In genomic region chr12:98746746-98747379, GRCm38 (mm10) we compare ENCODE assay signal across 8 mouse cellular contexts. TPM values are rescaled to one million over a fixed set of nuclear protein-coding genes. Genes with fewer than 3 reads are reported as not detected.
A peak's percentile ranks its signal among the peaks of the same experiment; 100 is the strongest.
DNase-seq lines count a peak whose midpoint lies in the region; ATAC-seq lines count a peak whose summit lies in the region.

Gene Zc3h14 (plus strand): TSS chr12:98746964.

- H3K27me3 ChIP-seq in intestine, embryonic 14.5 days (replicated peaks; ENCODE audit: control insufficient read depth, insufficient read depth, low read length) = no peaks in the 10 kb centered on the region

- peak within 1 kb of the TSS; percentile 83 for H3K27ac ChIP-seq in intestine, embryonic 14.5 days (ENCODE audit: low read depth)

- H3K4me3 ChIP-seq in intestine, embryonic 14.5 days (ENCODE audit: low read depth, low read length) = peak within 1 kb of the TSS; percentile 74

- 0 out of 2 replicates have a peak, but pooled peaks cover 8% of the 10 kb centered on the region for H3K36me3 ChIP-seq in intestine, embryonic 14.5 days (ENCODE audit: control insufficient read depth, insufficient read depth, low read length)

- peaks cover 10% of the 10 kb centered on the region for H3K4me1 ChIP-seq in intestine, embryonic 14.5 days (replicated peaks; ENCODE audit: control insufficient read depth, insufficient read depth, low read length)

- ATAC-seq in intestine, embryonic 14.5 days (replicated peaks; ENCODE audit: low FRiP score, low TSS enrichment, low read depth) = peak; percentile 90

- peak; percentile 94 to 97 for DNase-seq in adrenal gland, adult (ENCODE audit: inconsistent age in 2 of 2, low spot score in 1 of 2)
- DNase-seq in embryo, embryonic 10.5 days (ENCODE audit: low spot score) = peak; percentile 96
- peak; percentile 91 for DNase-seq in gastrocnemius, postnatal 25 days
- peak; percentile 96 for DNase-seq in intestine, embryonic 14.5 days (ENCODE audit: low spot score)
- peak; percentile 91 to 94 for DNase-seq in left cerebral cortex, postnatal 14 days (ENCODE audit: low spot score in 2 of 2)
- DNase-seq in mesoderm, embryonic 11.5 days (ENCODE audit: low read depth, low spot score) = peak; percentile 98
- peak; percentile 77 to 82 for DNase-seq in right cerebral cortex, postnatal 36 days (ENCODE audit: low spot score in 2 of 2)
- DNase-seq in yolk sac, embryonic 10.5 days (ENCODE audit: low spot score) = peak; percentile 89

- intact Hi-C loops in left cerebral cortex, postnatal 14 days (cut with DNase I) = no loop called here

- peak within 1 kb of the TSS; percentile 75 for H3K4me2 ChIP-seq in intestine, embryonic 14.5 days (ENCODE audit: low read length)

- H3K9me3 ChIP-seq in intestine, embryonic 14.5 days (ENCODE audit: control insufficient read depth, low read length) = no peaks in the 10 kb centered on the region

- 1% methylated on average over 59 of the region's 87 CpGs for WGBS in intestine, embryonic 14.5 days

- peak within 1 kb of the TSS; percentile 91 for H3K9ac ChIP-seq in intestine, embryonic 14.5 days (ENCODE audit: low read length)

RNA-seq across cellular contexts. Expression of gene Zc3h14, which starts in this region (rescaled TPM):
- total RNA-seq in gastrocnemius, postnatal 25 days (2021) = 10 to 100 TPM; 40.9 to 44.1 TPM
- 115 and 117 TPM in 2 replicates for polyA plus RNA-seq in intestine, embryonic 14.5 days (2014; fragmentation: Nextera tagmentation; extraction: Ambion mirVana)
- 10 to 100 TPM; 92.6 to 96.6 TPM for total RNA-seq in left cerebral cortex, postnatal 14 days (2021)

Comparison
In these comparisons a context has a peak if more than half of its experiments do, and no peak if none do; other contexts are left out.
1. Peak in every context shown above with its lines: DNase-seq, ATAC-seq, H3K4me3 ChIP-seq and H3K27ac ChIP-seq.